25 mouse cellular contexts compared by ENCODE assay signal in the genomic region with DNA sequence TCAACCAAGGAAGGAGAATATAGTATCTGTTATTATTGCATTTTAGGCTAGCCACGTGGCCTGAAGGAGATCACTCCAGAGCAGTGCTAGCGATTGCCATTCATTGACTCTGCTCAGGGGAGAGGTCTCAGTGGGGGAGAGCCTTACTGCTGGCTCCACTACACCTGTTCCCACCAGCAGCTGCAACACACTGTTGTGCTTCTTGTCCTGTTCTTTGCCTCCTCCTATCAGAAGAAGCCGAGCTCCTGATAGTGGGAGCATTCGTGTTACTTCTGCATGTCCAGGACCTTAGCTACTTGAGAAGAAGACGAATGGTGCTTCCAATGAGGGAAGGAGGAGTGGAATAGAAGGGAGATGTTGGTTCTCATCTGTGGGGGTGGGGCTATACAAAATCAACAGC.
DNase-seq lines count a peak whose midpoint lies in the region; ATAC-seq and TF ChIP-seq lines count a peak whose summit lies in the region.
"Had no signal": no experiment of that assay in that cellular context is flagged by ENCODE, and none has a peak within 500 bp of the region (broad histone marks: within the 10 kb centered on the region; RNA-seq: fewer than 3 reads in every experiment).

No protein-coding gene starts in this region.

- no peak overlapping the region for H3K4me3 ChIP-seq in heart, embryonic 10.5 days
- H3K4me3 ChIP-seq in limb, embryonic 14.5 days (replicated peaks; ENCODE audit: low read length) = no peak overlapping the region
- H3K4me3 ChIP-seq in limb, embryonic 10.5 days = no peak overlapping the region
- H3K4me3 ChIP-seq in MEL (ENCODE audit: control insufficient read depth in 1 of 2, insufficient read depth in 1 of 2, low read depth in 2 of 2, low read length in 2 of 2) = no peak overlapping the region
- H3K4me3 ChIP-seq: embryonic facial prominence, embryonic 13.5 days; embryonic facial prominence, embryonic 15.5 days; erythroblast, embryonic 14.5 days; forebrain, embryonic 10.5 days; forebrain, embryonic 12.5 days had no signal

- TF ChIP-seq EP300 in MEL (IDR thresholded peaks at IDR 0.05; ENCODE audit: low read depth in 1 of 2, low read length in 2 of 2) = no peak

- no peak overlapping the region for H3K4me2 ChIP-seq in limb, embryonic 14.5 days (replicated peaks; ENCODE audit: low read depth, low read length, severe bottlenecking)
- H3K4me2 ChIP-seq: embryonic facial prominence, embryonic 13.5 days; embryonic facial prominence, embryonic 15.5 days; forebrain, embryonic 12.5 days had no signal

- H3K27me3 ChIP-seq in heart, embryonic 10.5 days (ENCODE audit: insufficient read depth, poor library complexity, severe bottlenecking) = no peaks in the 10 kb centered on the region
- no peaks in the 10 kb centered on the region for H3K27me3 ChIP-seq in limb, embryonic 14.5 days (ENCODE audit: control insufficient read depth, insufficient read depth, low read length)
- no peaks in the 10 kb centered on the region for H3K27me3 ChIP-seq in limb, embryonic 10.5 days (ENCODE audit: low read depth, poor library complexity, severe bottlenecking)
- H3K27me3 ChIP-seq in MEL (ENCODE audit: control insufficient read depth in 1 of 2, insufficient read depth in 2 of 2, low read length in 2 of 2) = no peaks in the 10 kb centered on the region
- H3K27me3 ChIP-seq: embryonic facial prominence, embryonic 13.5 days; embryonic facial prominence, embryonic 15.5 days; forebrain, embryonic 12.5 days had no signal

- no peak for DNase-seq in heart, embryonic 10.5 days (ENCODE audit: low spot score)
- DNase-seq in heart, adult 9 months (ENCODE audit: low spot score in 2 of 2) = no peak
- DNase-seq in limb, embryonic 14.5 days (ENCODE audit: low spot score) = no peak
- no peak for DNase-seq in limb, embryonic 10.5 days (ENCODE audit: low spot score)
- DNase-seq in MEL (ENCODE audit: low read depth, low spot score) = peak; percentile 40
- no peak for DNase-seq in testis, postnatal 10 days (ENCODE audit: low spot score)
- DNase-seq in spleen, postnatal 14 days (ENCODE audit: low spot score in 2 of 2) = no peak
- DNase-seq: adrenal gland, adult 2 months; adrenal gland, postnatal 10 days; adrenal gland, postnatal 25 days; cerebellum, adult 11 months; cerebellum, adult 18-20 months; cerebellum, adult 8-10 months; cerebellum, adult 9-11 months; cerebellum, postnatal 14 days; cerebellum, postnatal 36 days; embryo, embryonic 11 days had no signal

- H3K27ac ChIP-seq in heart, embryonic 10.5 days = peak overlapping the region; percentile 1; the same call in 1 of the 2 replicates
- no peak overlapping the region for H3K27ac ChIP-seq in limb, embryonic 14.5 days (replicated peaks; ENCODE audit: low read depth, low read length)
- H3K27ac ChIP-seq in limb, embryonic 10.5 days = no peak overlapping the region
- H3K27ac ChIP-seq in MEL (ENCODE audit: control insufficient read depth, low read depth, low read length) = no peak overlapping the region
- H3K27ac ChIP-seq: embryonic facial prominence, embryonic 13.5 days; embryonic facial prominence, embryonic 15.5 days; forebrain, embryonic 10.5 days; forebrain, embryonic 12.5 days had no signal

- no peaks in the 10 kb centered on the region for H3K9me3 ChIP-seq in heart, embryonic 10.5 days
- H3K9me3 ChIP-seq in limb, embryonic 14.5 days (ENCODE audit: control insufficient read depth, low read length) = no peaks in the 10 kb centered on the region
- H3K9me3 ChIP-seq in limb, embryonic 10.5 days (replicated peaks) = no peaks in the 10 kb centered on the region
- H3K9me3 ChIP-seq in MEL (replicated peaks; ENCODE audit: insufficient read depth, low read length) = no peaks in the 10 kb centered on the region
- H3K9me3 ChIP-seq: embryonic facial prominence, embryonic 13.5 days; embryonic facial prominence, embryonic 15.5 days; forebrain, embryonic 10.5 days; forebrain, embryonic 12.5 days; G1E had no signal

- no peaks in the 10 kb centered on the region for H3K79me2 ChIP-seq in MEL (ENCODE audit: control insufficient read depth, insufficient read depth, low read length, poor library complexity)

- H3K4me1 ChIP-seq in heart, embryonic 10.5 days = peaks cover 63% of the 10 kb centered on the region
- peaks cover 20% of the 10 kb centered on the region for H3K4me1 ChIP-seq in limb, embryonic 14.5 days (ENCODE audit: control insufficient read depth, insufficient read depth, low read length)
- H3K4me1 ChIP-seq in limb, embryonic 10.5 days = peaks cover 56% of the 10 kb centered on the region
- H3K4me1 ChIP-seq in MEL (ENCODE audit: control insufficient read depth in 1 of 2, insufficient read depth in 2 of 2, low read length in 2 of 2) = peaks cover 8 to 14% of the 10 kb centered on the region in 2 experiments
- H3K4me1 ChIP-seq: forebrain, embryonic 12.5 days had no signal

- no peaks in the 10 kb centered on the region for H3K36me3 ChIP-seq in heart, embryonic 10.5 days
- H3K36me3 ChIP-seq in limb, embryonic 14.5 days (ENCODE audit: control insufficient read depth, insufficient read depth, low read length) = no peaks in the 10 kb centered on the region
- no peaks in the 10 kb centered on the region for H3K36me3 ChIP-seq in limb, embryonic 10.5 days
- peaks cover 0 to 12% of the 10 kb centered on the region in 2 experiments; a peak in 2 of 4 replicates for H3K36me3 ChIP-seq in MEL (ENCODE audit: control insufficient read depth in 1 of 2, insufficient read depth in 2 of 2, low read length in 2 of 2)
- H3K36me3 ChIP-seq: embryonic facial prominence, embryonic 13.5 days; embryonic facial prominence, embryonic 15.5 days; forebrain, embryonic 10.5 days; forebrain, embryonic 12.5 days; G1E had no signal

- TF ChIP-seq POLR2A in limb, embryonic 14.5 days (IDR thresholded peaks at IDR 0.05; ENCODE audit: borderline replicate concordance, extremely low read depth, insufficient read depth, insufficient read length) = no peak
- TF ChIP-seq POLR2A in MEL (IDR thresholded peaks at IDR 0.05; ENCODE audit: control insufficient read depth in 1 of 2, insufficient read depth in 1 of 2, low read depth in 1 of 2, low read length in 2 of 2, poor library complexity in 1 of 2) = no peak

- 0 out of 2 replicates have a peak, but pooled peaks have one; percentile 34 for ATAC-seq in limb, embryonic 14.5 days (ENCODE audit: low FRiP score, low read depth)
- ATAC-seq: forebrain, embryonic 14.5 days; forebrain, embryonic 16.5 days had no signal

- no peak for TF ChIP-seq RAD21 in MEL (IDR thresholded peaks at IDR 0.05; ENCODE audit: low read depth, low read length)

- no peak overlapping the region for H3K9ac ChIP-seq in limb, embryonic 14.5 days (ENCODE audit: low read depth, low read length, severe bottlenecking)
- no peak overlapping the region for H3K9ac ChIP-seq in MEL (ENCODE audit: control insufficient read depth, low read depth, low read length, poor library complexity, severe bottlenecking)
- H3K9ac ChIP-seq: embryonic facial prominence, embryonic 13.5 days; embryonic facial prominence, embryonic 15.5 days; forebrain, embryonic 12.5 days had no signal

- 58% methylated on average over 5 of the region's 5 CpGs for WGBS in heart, embryonic 10.5 days
- 64% methylated on average over 5 of the region's 5 CpGs for WGBS in limb, embryonic 14.5 days
- WGBS in limb, embryonic 10.5 days = 69% methylated on average over 5 of the region's 5 CpGs

- TF ChIP-seq CTCF in MEL (IDR thresholded peaks at IDR 0.05 in 2 of 3, conservative IDR thresholded peaks at IDR 0.05 in 1 of 3; ENCODE audit: control insufficient read depth in 1 of 3, insufficient read depth in 1 of 3, low read depth in 2 of 3, low read length in 3 of 3, poor library complexity in 1 of 3, severe bottlenecking in 1 of 3) = no peak

TF ChIP-seq in MEL, 35 proteins besides CTCF, POLR2A, EP300 and RAD21:
- TF ChIP-seq GATA1 (IDR thresholded peaks at IDR 0.05; ENCODE audit: low read depth, low read length) (peak; percentile 45; the same call in 1 of the 2 replicates), ZKSCAN1 (IDR thresholded peaks at IDR 0.05; ENCODE audit: low read depth, low read length) (no peak), ETS1 (IDR thresholded peaks at IDR 0.05; ENCODE audit: low read depth, low read length) (peak; percentile 42; the same call in 1 of the 2 replicates), KAT2A (conservative IDR thresholded peaks at IDR 0.05; ENCODE audit: low read depth, low read length) (no peak), MAZ (IDR thresholded peaks at IDR 0.05; ENCODE audit: low read depth, low read length) (no peak), ZNF384 (IDR thresholded peaks at IDR 0.05; ENCODE audit: low read depth, low read length) (no peak), SMC3 (IDR thresholded peaks at IDR 0.05; ENCODE audit: low read depth, low read length) (no peak), NRF1 (IDR thresholded peaks at IDR 0.05; ENCODE audit: insufficient read depth, low read depth, low read length, poor library complexity, severe bottlenecking) (no peak), NELFE (IDR thresholded peaks at IDR 0.05; ENCODE audit: low read depth, low read length) (no peak), TBP (IDR thresholded peaks at IDR 0.05; ENCODE audit: low read depth, low read length) (no peak), ZMIZ1 (IDR thresholded peaks at IDR 0.05; ENCODE audit: low read depth, low read length) (no peak), MEF2A (IDR thresholded peaks at IDR 0.05; ENCODE audit: extremely low read depth, insufficient replicate concordance, low read depth, low read length, poor library complexity, severe bottlenecking) (no peak), E2F4 (IDR thresholded peaks at IDR 0.05; ENCODE audit: borderline replicate concordance, low read depth, low read length) (no peak), USF1 (IDR thresholded peaks at IDR 0.05; ENCODE audit: low read depth, low read length) (peak; percentile 23; the same call in 1 of the 2 replicates), TCF12 (IDR thresholded peaks at IDR 0.05; ENCODE audit: low read depth, low read length) (peak; percentile 75), TAL1 (IDR thresholded peaks at IDR 0.05; ENCODE audit: low read length) (no peak), RCOR1 (IDR thresholded peaks at IDR 0.05; ENCODE audit: low read depth, low read length) (no peak), CHD2 (IDR thresholded peaks at IDR 0.05; ENCODE audit: low read length) (no peak), BHLHE40 (IDR thresholded peaks at IDR 0.05; ENCODE audit: borderline replicate concordance, low read depth, low read length) (no peak), HCFC1 (IDR thresholded peaks at IDR 0.05; ENCODE audit: low read depth, low read length) (no peak)
